Mouse (Mus musculus): ENCODE data around the gene Rps6kb1. TPM values are rescaled to one million over a fixed set of nuclear protein-coding genes. Genes with fewer than 3 reads are reported as not detected.

Rps6kb1 gene
- total and polyA plus RNA-seq, 3 experiments = 45.2 to 110 (median 76.9) TPM

DNA sequence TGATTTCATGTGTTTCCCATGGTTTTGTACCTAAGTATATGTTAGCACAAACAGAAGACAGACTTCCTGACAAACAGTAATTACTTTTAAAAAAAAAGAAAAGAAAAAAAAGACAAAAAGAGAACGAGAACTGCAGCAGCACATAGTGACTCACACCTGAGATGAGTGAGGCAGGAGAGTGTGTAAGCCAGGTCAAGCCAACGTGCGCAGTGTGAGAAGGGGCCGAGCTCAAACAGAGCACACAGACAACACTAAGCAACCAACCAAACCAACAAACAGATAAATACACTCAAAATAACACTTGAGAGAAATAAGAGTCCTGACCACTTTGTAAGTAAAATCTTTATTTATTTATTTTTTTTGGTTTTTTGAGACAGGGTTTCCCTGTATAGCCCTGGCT lies 45.5 kb upstream of the Rps6kb1 start:
- no peak overlapping the region for H3K4me2 ChIP-seq (ENCODE audit: insufficient read depth, low read depth, poor library complexity, severe bottlenecking)
- dilution Hi-C loops (cut with MboI; ENCODE audit: extremely low pct_ligation_motif_present, extremely low pct_unique_long_range_greater_than_20kb, low sequenced_read_pairs) = no loop called here
- H3K36me3 ChIP-seq (replicated peaks in 1 of 2; ENCODE audit: control insufficient read depth in 1 of 2, insufficient read depth in 1 of 2, low read length in 1 of 2) = peaks cover 2 to 8% of the 10 kb centered on the region in 2 experiments

DNA sequence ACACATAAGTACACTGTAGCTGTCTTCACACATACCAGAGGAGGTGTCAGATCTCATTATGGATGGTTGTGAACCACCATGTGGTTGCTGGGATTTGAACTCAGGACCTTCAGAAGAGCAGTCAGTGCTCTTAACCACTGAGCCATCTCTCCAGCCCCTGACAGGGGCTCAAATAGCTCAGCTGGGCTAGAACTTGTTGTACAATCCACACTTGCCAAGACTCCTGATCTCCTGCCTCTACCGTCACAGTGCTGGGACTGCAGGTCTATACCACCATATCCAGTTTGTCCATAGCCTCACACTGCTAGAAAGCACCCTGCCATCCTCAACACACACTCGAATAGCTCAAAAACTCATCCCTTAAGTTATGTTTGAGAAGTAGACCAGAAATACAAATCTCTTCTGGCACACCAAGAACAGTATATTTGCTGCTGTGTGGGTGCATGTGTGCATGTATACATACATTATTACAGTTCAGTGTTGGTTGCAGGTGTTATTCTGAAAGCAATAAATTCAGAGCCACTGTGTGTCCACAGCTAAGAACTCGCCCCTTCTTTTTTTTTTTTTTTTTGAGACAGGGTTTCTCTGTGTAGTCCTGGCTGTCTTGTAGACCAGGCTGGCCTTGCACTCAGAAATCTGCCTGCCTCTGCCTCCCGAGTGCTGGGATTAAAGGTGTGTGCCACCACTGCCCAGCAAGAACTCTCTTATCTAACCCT lies 44.1 kb upstream of the Rps6kb1 start:
- no peak overlapping the region for H3K9ac ChIP-seq (ENCODE audit: insufficient read depth, low read depth)
- H3K27ac ChIP-seq (ENCODE audit: insufficient read depth, low read depth) = no peak overlapping the region
- no peak for DNase-seq (ENCODE audit: extremely low read depth)
- TF ChIP-seq ZNF384 (IDR thresholded peaks at IDR 0.05; ENCODE audit: low read depth, low read length) (peak; percentile 53; the same call in 1 of the 2 replicates), TBP (conservative IDR thresholded peaks at IDR 0.05; ENCODE audit: low read depth, low read length) (0 out of 2 replicates have a peak, but pooled peaks have one; percentile 29), NELFE (IDR thresholded peaks at IDR 0.05; ENCODE audit: low read depth, low read length) (no peak)
- no peaks in the 10 kb centered on the region for H3K27me3 ChIP-seq (replicated peaks)
- H3K9me3 ChIP-seq (replicated peaks; ENCODE audit: low read length) = no peaks in the 10 kb centered on the region
- in situ Hi-C loops (cut with MboI; ENCODE audit: low pct_ligation_motif_present, low pct_unique_long_range_greater_than_20kb, low sequenced_read_pairs) (no loop called here), dilution Hi-C loops (cut with MboI; ENCODE audit: extremely low pct_ligation_motif_present, extremely low pct_unique_long_range_greater_than_20kb, low sequenced_read_pairs) (loop anchor here (5.0 kb wide), 1 partner anchor 34 kb away; no protein-coding TSS in a partner anchor)
- H3K4me1 ChIP-seq (ENCODE audit: control insufficient read depth in 1 of 2, insufficient read depth in 2 of 2) = peaks cover 22 to 59% of the 10 kb centered on the region in 2 experiments
- no peak overlapping the region for H3K4me3 ChIP-seq (replicated peaks in 1 of 3; ENCODE audit: low read depth in 2 of 3, low read length in 2 of 3, poor library complexity in 1 of 3)
- peaks cover 5 to 14% of the 10 kb centered on the region in 2 experiments for H3K36me3 ChIP-seq (replicated peaks in 1 of 2; ENCODE audit: control insufficient read depth in 1 of 2, insufficient read depth in 1 of 2, low read length in 1 of 2)
- H3K4me2 ChIP-seq (ENCODE audit: insufficient read depth, low read depth, poor library complexity, severe bottlenecking) = no peak overlapping the region
- peaks cover 30% of the 10 kb centered on the region for H3K79me2 ChIP-seq (replicated peaks; ENCODE audit: control insufficient read depth, extremely low read depth, insufficient read depth, poor library complexity, severe bottlenecking)

More for the DNA sequence above, 45.5 kb upstream of the Rps6kb1 start:
- no peak overlapping the region for H3K9ac ChIP-seq (ENCODE audit: insufficient read depth, low read depth)
- H3K27ac ChIP-seq (ENCODE audit: insufficient read depth, low read depth) = no peak overlapping the region
- no peak overlapping the region for H3K4me3 ChIP-seq (replicated peaks in 1 of 3; ENCODE audit: low read depth in 2 of 3, low read length in 2 of 3, poor library complexity in 1 of 3)
- H3K4me1 ChIP-seq (ENCODE audit: control insufficient read depth in 1 of 2, insufficient read depth in 2 of 2) = peaks cover 30 to 72% of the 10 kb centered on the region in 2 experiments
- peaks cover 20% of the 10 kb centered on the region for H3K79me2 ChIP-seq (replicated peaks; ENCODE audit: control insufficient read depth, extremely low read depth, insufficient read depth, poor library complexity, severe bottlenecking)
- no peaks in the 10 kb centered on the region for H3K9me3 ChIP-seq (replicated peaks; ENCODE audit: low read length)
- TF ChIP-seq SMC3 (IDR thresholded peaks at IDR 0.05; ENCODE audit: low read depth, low read length) (no peak), RCOR1 (conservative IDR thresholded peaks at IDR 0.05; ENCODE audit: low read depth, low read length) (no peak), ZNF384 (IDR thresholded peaks at IDR 0.05; ENCODE audit: low read depth, low read length) (peak; percentile 66; the same call in 1 of the 2 replicates), IRF4 (IDR thresholded peaks at IDR 0.05; ENCODE audit: low read depth, low read length) (no peak), JUND (conservative IDR thresholded peaks at IDR 0.05; ENCODE audit: low read depth, low read length) (no peak)
- no peak for DNase-seq (ENCODE audit: extremely low read depth)
- in situ Hi-C loops (cut with MboI; ENCODE audit: low pct_ligation_motif_present, low pct_unique_long_range_greater_than_20kb, low sequenced_read_pairs) = no loop called here
- no peaks in the 10 kb centered on the region for H3K27me3 ChIP-seq (replicated peaks)

DNA sequence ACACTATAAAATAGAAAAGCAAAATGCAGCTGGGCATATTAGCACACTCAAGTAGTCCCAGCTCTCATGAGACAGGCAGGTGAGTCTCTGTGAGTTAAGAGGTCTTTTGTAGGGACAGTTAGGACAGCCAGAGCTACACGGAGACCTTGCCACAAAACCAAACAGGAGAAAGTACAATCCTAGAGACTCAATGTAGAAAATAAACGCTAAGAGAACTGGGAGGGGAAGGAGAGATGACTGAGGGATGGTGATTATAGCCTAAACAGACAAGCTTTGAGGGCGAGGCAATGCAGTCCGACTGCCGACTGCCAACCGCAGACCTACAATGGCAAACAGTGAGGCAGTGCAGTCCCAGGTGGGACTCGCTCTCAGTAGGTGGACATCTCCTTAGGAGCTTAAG lies 43.2 kb upstream of the Rps6kb1 start:
- in situ Hi-C loops (cut with MboI; ENCODE audit: low pct_ligation_motif_present, low pct_unique_long_range_greater_than_20kb, low sequenced_read_pairs) = no loop called here
- peak overlapping the region; percentile 97 for H3K4me2 ChIP-seq (ENCODE audit: insufficient read depth, low read depth, poor library complexity, severe bottlenecking)
- no peak overlapping the region for H3K4me3 ChIP-seq (replicated peaks in 1 of 3; ENCODE audit: low read depth in 2 of 3, low read length in 2 of 3, poor library complexity in 1 of 3)
- dilution Hi-C loops (cut with MboI; ENCODE audit: extremely low pct_ligation_motif_present, extremely low pct_unique_long_range_greater_than_20kb, low sequenced_read_pairs) = loop anchor here (5.0 kb wide), 1 partner anchor 34 kb away; no protein-coding TSS in a partner anchor
- H3K36me3 ChIP-seq (replicated peaks in 1 of 2; ENCODE audit: control insufficient read depth in 1 of 2, insufficient read depth in 1 of 2, low read length in 1 of 2) = peaks cover 5 to 14% of the 10 kb centered on the region in 2 experiments
- H3K79me2 ChIP-seq (replicated peaks; ENCODE audit: control insufficient read depth, extremely low read depth, insufficient read depth, poor library complexity, severe bottlenecking) = peaks cover 30% of the 10 kb centered on the region
- no peak for DNase-seq (ENCODE audit: extremely low read depth)
- no peaks in the 10 kb centered on the region for H3K27me3 ChIP-seq (replicated peaks)
- H3K9ac ChIP-seq (ENCODE audit: insufficient read depth, low read depth) = peak overlapping the region; percentile 96
- peaks cover 22 to 52% of the 10 kb centered on the region in 2 experiments for H3K4me1 ChIP-seq (ENCODE audit: control insufficient read depth in 1 of 2, insufficient read depth in 2 of 2)
- TF ChIP-seq IRF4 (IDR thresholded peaks at IDR 0.05; ENCODE audit: low read depth, low read length) = no peak
- TF ChIP-seq ZMIZ1 (IDR thresholded peaks at IDR 0.05; ENCODE audit: low read depth, low read length) = no peak
- no peak for TF ChIP-seq MAZ (IDR thresholded peaks at IDR 0.05; ENCODE audit: low read depth, low read length)
- TF ChIP-seq MAFK (IDR thresholded peaks at IDR 0.05; ENCODE audit: insufficient replicate concordance, low read length) = no peak
- no peak for TF ChIP-seq ETS1 (conservative IDR thresholded peaks at IDR 0.05; ENCODE audit: low read depth, low read length)
- no peak for TF ChIP-seq CTCF (conservative IDR thresholded peaks at IDR 0.05 in 1 of 2, IDR thresholded peaks at IDR 0.05 in 1 of 2; ENCODE audit: low read depth in 2 of 2, low read length in 2 of 2)
- no peak for TF ChIP-seq PAX5 (IDR thresholded peaks at IDR 0.05; ENCODE audit: low read length)
- no peak for TF ChIP-seq MXI1 (IDR thresholded peaks at IDR 0.05; ENCODE audit: low read depth, low read length)
- 0 out of 2 replicates have a peak, but pooled peaks have one; percentile 52 for TF ChIP-seq SIN3A (IDR thresholded peaks at IDR 0.05; ENCODE audit: low read length)
- TF ChIP-seq BHLHE40 (IDR thresholded peaks at IDR 0.05; ENCODE audit: low read depth, low read length) = 0 out of 2 replicates have a peak, but pooled peaks have one; percentile 2
- TF ChIP-seq TCF12 (IDR thresholded peaks at IDR 0.05; ENCODE audit: low read depth, low read length) = no peak
- no peak for TF ChIP-seq NRF1 (IDR thresholded peaks at IDR 0.05; ENCODE audit: low read depth, low read length)
- no peak for TF ChIP-seq ZNF384 (IDR thresholded peaks at IDR 0.05; ENCODE audit: low read depth, low read length)
- TF ChIP-seq POLR2A (IDR thresholded peaks at IDR 0.05; ENCODE audit: low read depth, low read length) = no peak
- no peak for TF ChIP-seq KAT2A (IDR thresholded peaks at IDR 0.05; ENCODE audit: insufficient replicate concordance, low read length)
- no peak for TF ChIP-seq POLR2AphosphoS2 (IDR thresholded peaks at IDR 0.05; ENCODE audit: low read depth, low read length)
- TF ChIP-seq RAD21 (IDR thresholded peaks at IDR 0.05; ENCODE audit: low read depth, low read length) = no peak
- H3K9me3 ChIP-seq (replicated peaks; ENCODE audit: low read length) = no peaks in the 10 kb centered on the region
- H3K27ac ChIP-seq (ENCODE audit: insufficient read depth, low read depth) = peak overlapping the region; percentile 74
